Comparison of ENCODE assay signal across 17 mouse cellular contexts in the genomic region with DNA sequence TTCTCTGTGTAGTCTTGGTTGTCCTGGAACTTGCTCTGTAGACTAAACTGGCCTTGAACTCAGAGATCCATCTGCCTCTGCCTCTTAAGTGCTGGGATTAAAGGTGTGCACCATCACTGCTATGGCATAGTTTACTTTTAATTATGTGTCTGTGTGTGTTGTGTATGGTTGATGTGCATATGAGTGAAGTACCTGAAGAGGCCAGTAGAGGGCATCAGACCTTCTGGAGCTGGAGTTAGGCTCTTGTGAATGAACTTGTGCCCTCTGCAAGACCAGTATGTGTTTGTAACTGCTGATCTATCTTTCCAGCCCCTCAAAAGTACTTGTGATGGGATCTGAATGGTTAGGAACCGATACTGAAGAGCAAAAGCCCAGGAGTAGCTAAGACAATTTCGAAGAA. TPM values are rescaled to one million over a fixed set of nuclear protein-coding genes. Genes with fewer than 3 reads are reported as not detected.
DNase-seq lines count a peak whose midpoint lies in the region; ATAC-seq and TF ChIP-seq lines count a peak whose summit lies in the region.
"Had no signal": no experiment of that assay in that cellular context is flagged by ENCODE, and none has a peak within 500 bp of the region (broad histone marks: within the 10 kb centered on the region; RNA-seq: fewer than 3 reads in every experiment).

No protein-coding gene starts in this region.

- WGBS in heart, postnatal 0 days, result 81% methylated on average over 2 of the region's 2 CpGs
- 89% methylated on average over 2 of the region's 2 CpGs for WGBS in midbrain, postnatal 0 days
- 86% methylated on average over 2 of the region's 2 CpGs for WGBS in midbrain, embryonic 10.5 days
- WGBS in forebrain, embryonic 13.5 days, result 93% methylated on average over 2 of the region's 2 CpGs

- TF ChIP-seq RAD21 in MEL (IDR thresholded peaks at IDR 0.05; ENCODE audit: low read depth, low read length), result peak; percentile 18

- H3K27me3 ChIP-seq in heart, postnatal 0 days (ENCODE audit: control insufficient read depth, insufficient read depth, low read length), result peaks cover 35% of the 10 kb centered on the region
- no peaks in the 10 kb centered on the region; the same call in 1 of the 2 replicates for H3K27me3 ChIP-seq in midbrain, postnatal 0 days (ENCODE audit: insufficient read depth, low read length)
- H3K27me3 ChIP-seq in midbrain, embryonic 10.5 days (ENCODE audit: low read depth, poor library complexity, severe bottlenecking), result peaks cover 28% of the 10 kb centered on the region
- H3K27me3 ChIP-seq in MEL (ENCODE audit: control insufficient read depth in 1 of 2, insufficient read depth in 2 of 2, low read length in 2 of 2), result no peaks in the 10 kb centered on the region
- peaks cover 26% of the 10 kb centered on the region for H3K27me3 ChIP-seq in forebrain, embryonic 13.5 days

- TF ChIP-seq EP300 in heart, postnatal 0 days (IDR thresholded peaks at IDR 0.05; ENCODE audit: low read depth), result no peak
- TF ChIP-seq EP300 in MEL (IDR thresholded peaks at IDR 0.05; ENCODE audit: low read depth in 1 of 2, low read length in 2 of 2), result no peak

- H3K4me3 ChIP-seq in heart, postnatal 0 days (ENCODE audit: low read depth, low read length), result no peak overlapping the region
- no peak overlapping the region for H3K4me3 ChIP-seq in midbrain, postnatal 0 days (ENCODE audit: low read depth, low read length)
- H3K4me3 ChIP-seq in midbrain, embryonic 10.5 days, result no peak overlapping the region
- H3K4me3 ChIP-seq in MEL (ENCODE audit: control insufficient read depth in 1 of 2, insufficient read depth in 1 of 2, low read depth in 2 of 2, low read length in 2 of 2), result no peak overlapping the region
- no peak overlapping the region for H3K4me3 ChIP-seq in forebrain, embryonic 13.5 days
- H3K4me3 ChIP-seq: embryonic facial prominence, embryonic 12.5 days; forebrain, embryonic 15.5 days; limb, embryonic 13.5 days; midbrain, embryonic 13.5 days had no signal

- ATAC-seq in heart, postnatal 0 days (ENCODE audit: insufficient read depth, low read depth), result no peak
- ATAC-seq in midbrain, postnatal 0 days (ENCODE audit: low FRiP score), result no peak
- ATAC-seq in forebrain, embryonic 13.5 days, result no peak
- ATAC-seq: forebrain, embryonic 15.5 days; midbrain, embryonic 13.5 days had no signal

- no peak overlapping the region for H3K27ac ChIP-seq in heart, postnatal 0 days (ENCODE audit: low read depth)
- H3K27ac ChIP-seq in midbrain, postnatal 0 days (ENCODE audit: low read depth, low read length), result no peak overlapping the region
- no peak overlapping the region for H3K27ac ChIP-seq in midbrain, embryonic 10.5 days (replicated peaks)
- H3K27ac ChIP-seq in MEL (ENCODE audit: control insufficient read depth, low read depth, low read length), result no peak overlapping the region
- H3K27ac ChIP-seq in forebrain, embryonic 13.5 days, result no peak overlapping the region
- H3K27ac ChIP-seq: embryonic facial prominence, embryonic 12.5 days; forebrain, embryonic 15.5 days; limb, embryonic 13.5 days; midbrain, embryonic 13.5 days had no signal

- TF ChIP-seq POLR2A in MEL (IDR thresholded peaks at IDR 0.05; ENCODE audit: control insufficient read depth in 1 of 2, insufficient read depth in 1 of 2, low read depth in 1 of 2, low read length in 2 of 2, poor library complexity in 1 of 2), result no peak

- TF ChIP-seq CTCF in heart, postnatal 0 days (IDR thresholded peaks at IDR 0.05; ENCODE audit: low read depth), result 0 out of 2 replicates have a peak, but pooled peaks have one; percentile 16
- TF ChIP-seq CTCF in midbrain, postnatal 0 days (IDR thresholded peaks at IDR 0.05), result peak; percentile 63
- TF ChIP-seq CTCF in MEL (IDR thresholded peaks at IDR 0.05 in 2 of 3, conservative IDR thresholded peaks at IDR 0.05 in 1 of 3; ENCODE audit: control insufficient read depth in 1 of 3, insufficient read depth in 1 of 3, low read depth in 2 of 3, low read length in 3 of 3, poor library complexity in 1 of 3, severe bottlenecking in 1 of 3), result peak; percentile 42 to 72 (median 53); a peak in 5 of 6 replicates

- no peaks in the 10 kb centered on the region for H3K79me2 ChIP-seq in MEL (ENCODE audit: control insufficient read depth, insufficient read depth, low read length, poor library complexity)

- no peaks in the 10 kb centered on the region for H3K36me3 ChIP-seq in heart, postnatal 0 days (replicated peaks; ENCODE audit: control insufficient read depth, insufficient read depth, low read length)
- no peaks in the 10 kb centered on the region for H3K36me3 ChIP-seq in midbrain, postnatal 0 days (ENCODE audit: insufficient read depth, low read length)
- no peaks in the 10 kb centered on the region for H3K36me3 ChIP-seq in midbrain, embryonic 10.5 days
- no peaks in the 10 kb centered on the region for H3K36me3 ChIP-seq in MEL (ENCODE audit: control insufficient read depth in 1 of 2, insufficient read depth in 2 of 2, low read length in 2 of 2)
- no peaks in the 10 kb centered on the region for H3K36me3 ChIP-seq in forebrain, embryonic 13.5 days (ENCODE audit: poor library complexity, severe bottlenecking)
- H3K36me3 ChIP-seq: embryonic facial prominence, embryonic 12.5 days; forebrain, embryonic 15.5 days; limb, embryonic 13.5 days; midbrain, embryonic 13.5 days had no signal

- DNase-seq in heart, postnatal 0 days (ENCODE audit: low spot score), result no peak
- DNase-seq in heart, adult 8-10 months (ENCODE audit: low spot score), result no peak
- DNase-seq in midbrain, postnatal 0 days (ENCODE audit: low spot score), result no peak
- no peak for DNase-seq in midbrain, embryonic 10.5 days (ENCODE audit: low spot score)
- peak; percentile 37 for DNase-seq in MEL (ENCODE audit: low read depth, low spot score)
- DNase-seq in retina, embryonic 14.5 days (ENCODE audit: low spot score), result peak; percentile 35
- no peak for DNase-seq in urinary bladder, postnatal 4 days (ENCODE audit: low spot score in 2 of 2)
- DNase-seq: adrenal gland, postnatal 10 days; gastrocnemius, postnatal 36 days; heart, postnatal 36 days; lung, postnatal 14 days had no signal

- no peaks in the 10 kb centered on the region for H3K4me1 ChIP-seq in heart, postnatal 0 days (ENCODE audit: control insufficient read depth, insufficient read depth)
- H3K4me1 ChIP-seq in midbrain, postnatal 0 days (ENCODE audit: insufficient read depth, low read length), result no peaks in the 10 kb centered on the region
- no peaks in the 10 kb centered on the region for H3K4me1 ChIP-seq in midbrain, embryonic 10.5 days
- no peaks in the 10 kb centered on the region for H3K4me1 ChIP-seq in MEL (ENCODE audit: control insufficient read depth in 1 of 2, insufficient read depth in 2 of 2, low read length in 2 of 2)
- no peaks in the 10 kb centered on the region for H3K4me1 ChIP-seq in forebrain, embryonic 13.5 days
- H3K4me1 ChIP-seq: embryonic facial prominence, embryonic 12.5 days; forebrain, embryonic 15.5 days; limb, embryonic 13.5 days; midbrain, embryonic 13.5 days had no signal

- H3K9ac ChIP-seq in heart, postnatal 0 days (replicated peaks; ENCODE audit: low read depth, low read length), result no peak overlapping the region
- H3K9ac ChIP-seq in midbrain, postnatal 0 days (replicated peaks; ENCODE audit: low read length, poor library complexity, severe bottlenecking), result no peak overlapping the region
- H3K9ac ChIP-seq in MEL (ENCODE audit: control insufficient read depth, low read depth, low read length, poor library complexity, severe bottlenecking), result no peak overlapping the region
- H3K9ac ChIP-seq in forebrain, embryonic 13.5 days, result no peak overlapping the region
- H3K9ac ChIP-seq: embryonic facial prominence, embryonic 12.5 days; forebrain, embryonic 15.5 days; limb, embryonic 13.5 days; midbrain, embryonic 13.5 days had no signal

- no peak overlapping the region for H3K4me2 ChIP-seq in heart, postnatal 0 days (ENCODE audit: low read depth, low read length)
- no peak overlapping the region for H3K4me2 ChIP-seq in midbrain, postnatal 0 days (ENCODE audit: low read depth, low read length, poor library complexity, severe bottlenecking)
- H3K4me2 ChIP-seq in forebrain, embryonic 13.5 days, result no peak overlapping the region
- H3K4me2 ChIP-seq: embryonic facial prominence, embryonic 12.5 days; forebrain, embryonic 15.5 days; limb, embryonic 13.5 days; midbrain, embryonic 13.5 days had no signal

- H3K9me3 ChIP-seq in heart, postnatal 0 days (replicated peaks; ENCODE audit: control insufficient read depth, low read length), result no peaks in the 10 kb centered on the region
- no peaks in the 10 kb centered on the region for H3K9me3 ChIP-seq in midbrain, postnatal 0 days (ENCODE audit: low read length)
- no peaks in the 10 kb centered on the region for H3K9me3 ChIP-seq in midbrain, embryonic 10.5 days (replicated peaks)
- H3K9me3 ChIP-seq in MEL (replicated peaks; ENCODE audit: insufficient read depth, low read length), result no peaks in the 10 kb centered on the region
- 0 out of 2 replicates have a peak, but pooled peaks cover 3% of the 10 kb centered on the region for H3K9me3 ChIP-seq in forebrain, embryonic 13.5 days (replicated peaks)
- H3K9me3 ChIP-seq: embryonic facial prominence, embryonic 12.5 days; forebrain, embryonic 15.5 days; limb, embryonic 13.5 days; midbrain, embryonic 13.5 days had no signal

RNA-seq across cellular contexts. Expression of gene Ppp2r2c, which starts 7.2 kb away (rescaled TPM):
- total RNA-seq in heart, postnatal 0 days (2014; rRNA removed; ENCODE audit: low replicate concordance), result 0.12 TPM in 1 of 2 replicates, not detected in the other
- 0.04 TPM in 1 of 2 replicates, not detected in the other for polyA plus RNA-seq in heart, postnatal 0 days (2015; fragmentation: Nextera tagmentation; extraction: Ambion mirVana)
- 1 to 10 TPM; 5.4 to 7.2 (median 6.3) TPM for total RNA-seq in heart, adult 8-10 months (2022)
- 205 and 231 TPM in 2 replicates for total RNA-seq in midbrain, postnatal 0 days (2014; rRNA removed)
- 89.0 and 91.8 TPM in 2 replicates for polyA plus RNA-seq in midbrain, postnatal 0 days (2015; fragmentation: Nextera tagmentation; extraction: Ambion mirVana)
- 0.48 and 0.83 TPM in 2 replicates for polyA plus RNA-seq in midbrain, embryonic 10.5 days (2016; fragmentation: Nextera tagmentation; extraction: Ambion mirVana)
- not detected in 2 replicates for total RNA-seq in MEL (2012; rRNA removed)
- polyA plus RNA-seq in MEL (2012; ENCODE audit: insufficient read depth in 1 of 2, insufficient read length in 2 of 2, low read depth in 1 of 2, low replicate concordance in 2 of 2, missing spikeins in 1 of 2), result not detected
- polyA plus RNA-seq in forebrain, embryonic 13.5 days (2015; fragmentation: Nextera tagmentation; extraction: Ambion mirVana), result 8.8 and 9.0 TPM in 2 replicates
- polyA plus RNA-seq: kidney, embryonic 14.5 days had no signal

RNA-seq across cellular contexts. Expression of gene Man2b2, which starts 30.6 kb away (rescaled TPM):
- total RNA-seq in heart, postnatal 0 days (2014; rRNA removed; ENCODE audit: low replicate concordance), result 18.0 and 33.2 TPM in 2 replicates
- polyA plus RNA-seq in heart, postnatal 0 days (2015; fragmentation: Nextera tagmentation; extraction: Ambion mirVana), result 10.0 and 11.0 TPM in 2 replicates
- 10 to 100 TPM; 26.2 to 27.8 (median 27.1) TPM for total RNA-seq in heart, adult 8-10 months (2022)
- total RNA-seq in midbrain, postnatal 0 days (2014; rRNA removed), result 22.6 and 26.2 TPM in 2 replicates
- polyA plus RNA-seq in midbrain, postnatal 0 days (2015; fragmentation: Nextera tagmentation; extraction: Ambion mirVana), result 15.6 and 15.8 TPM in 2 replicates
- polyA plus RNA-seq in midbrain, embryonic 10.5 days (2016; fragmentation: Nextera tagmentation; extraction: Ambion mirVana), result 15.4 and 16.2 TPM in 2 replicates
- total RNA-seq in MEL (2012; rRNA removed), result 9.3 and 11.4 TPM in 2 replicates
- 10 to 100 TPM in 1 of 2 experiments, not detected in 1; 37.1 TPM for polyA plus RNA-seq in MEL (2012; ENCODE audit: insufficient read depth in 1 of 2, insufficient read length in 2 of 2, low read depth in 1 of 2, low replicate concordance in 2 of 2, missing spikeins in 1 of 2)
- polyA plus RNA-seq in forebrain, embryonic 13.5 days (2015; fragmentation: Nextera tagmentation; extraction: Ambion mirVana), result 5.8 and 6.9 TPM in 2 replicates

Comparison
In these comparisons a context has a peak if more than half of its experiments do, and no peak if none do; other contexts are left out.
1. DNase-seq: peak in MEL (single experiment) and retina, embryonic 14.5 days (single experiment); none in heart, postnatal 0 days (single experiment), heart, adult 8-10 months (single experiment), midbrain, postnatal 0 days (single experiment), midbrain, embryonic 10.5 days (single experiment) and urinary bladder, postnatal 4 days (0 of 2).
2. Peak in every context shown above with its lines, with median percentiles within 50 percentile points of each other: CTCF ChIP-seq.